Mouse (Mus musculus) ES-Bruce4 (cell line): ENCODE data around the gene Jam3.

ENCODE experiments used
- CTCF ChIP-seq: IDR thresholded peaks from one replicate; pipeline ENCODE4 v1.8.1; 2011; ENCODE audit warnings: low read depth, low read length
- EP300 ChIP-seq: IDR thresholded peaks from 2 replicates; pipeline ENCODE4 v1.6.1; 2011; ENCODE audit warnings: low read depth, low read length; ENCODE audit not compliant: insufficient read depth
- POLR2A ChIP-seq: IDR thresholded peaks from one replicate; pipeline ENCODE4 v1.8.1; 2011; ENCODE audit warnings: low read length; ENCODE audit not compliant: insufficient read depth

- TF ChIP-seq CTCF (no peak), POLR2A (no peak), EP300 (no peak)
These were observed 20.8 kb downstream of the Jam3 start for GRCm38 (mm10) chr9:27134410-27134809.
